Mouse (Mus musculus) liver, adult 2 months (tissue): ENCODE measurements around the gene Smad1. TPM values are rescaled to one million over a fixed set of nuclear protein-coding genes. Genes with fewer than 3 reads are reported as not detected.

Experiments used
- DNase-seq: peaks from one replicate; pipeline ENCODE4 v3.0.0-alpha.2; 2011; ENCODE audit warnings: low read depth, low spot score; ENCODE audit errors: extremely low read depth
- H3K27ac ChIP-seq: fragments of 200-500 bp; replicated peaks from 2 replicates; pipeline ENCODE4 v1.5.1; 2012; ENCODE audit warnings: low read depth, mild to moderate bottlenecking, control low read depth, inconsistent platforms, low read length; ENCODE audit not compliant: insufficient read depth
- H3K27me3 ChIP-seq: fragments of 200-500 bp; 2 replicates; pipeline ENCODE4 v1.6.1; 2012; ENCODE audit warnings: mild to moderate bottlenecking, moderate library complexity, low read length, inconsistent platforms; ENCODE audit not compliant: control insufficient read depth, insufficient read depth
- H3K36me3 ChIP-seq: fragments of 200-500 bp; 2 replicates; pipeline ENCODE4 v1.6.1; 2012; ENCODE audit warnings: low read length, inconsistent platforms; ENCODE audit not compliant: control insufficient read depth, insufficient read depth
- H3K4me1 ChIP-seq: fragments of 200-500 bp; 2 replicates; pipeline ENCODE4 v1.6.1; 2011; ENCODE audit warnings: low read length; ENCODE audit not compliant: control insufficient read depth, insufficient read depth
- H3K4me3 ChIP-seq: fragments of 200-500 bp; 2 replicates; pipeline ENCODE4 v1.5.1; 2011; ENCODE audit warnings: low read depth, mild to moderate bottlenecking, control low read depth, low read length, moderate library complexity; ENCODE audit not compliant: insufficient read depth
- H3K79me2 ChIP-seq: fragments of 200-500 bp; 2 replicates; pipeline ENCODE4 v1.6.1; 2012; ENCODE audit warnings: inconsistent platforms, mild to moderate bottlenecking, low read length, moderate library complexity; ENCODE audit not compliant: control insufficient read depth, insufficient read depth
- H3K9ac ChIP-seq: fragments of 200-500 bp; 2 replicates; pipeline ENCODE4 v1.6.1; 2012; ENCODE audit warnings: low read depth, mild to moderate bottlenecking, control low read depth, inconsistent platforms, low read length
- CTCF ChIP-seq: fragments of 200-500 bp; IDR thresholded peaks from 2 replicates; pipeline ENCODE4 v1.5.1; 2011; ENCODE audit warnings: low read depth, low read length, control low read depth
- POLR2A ChIP-seq: fragments of 200-500 bp; IDR thresholded peaks from 2 replicates; pipeline ENCODE4 v1.6.1; 2011; ENCODE audit warnings: low read length, control low read depth; ENCODE audit not compliant: insufficient read depth; ENCODE audit errors: extremely low read depth
- WGBS: fragments of 180-500 bp; shearing (Covaris S2); methylation state at CpG from one replicate; pipeline ENCODE4 v1.1.7; 2018; 5-methylcytosine and 5-hydroxymethylcytosine counted together
- polyA plus RNA-seq: library from polyadenylated mRNA; depleted of rRNA; stranded (reverse); fragments of >200 nt; gene quantifications from 2 replicates; pipeline ENCODE4 v1.2.3, GENCODE M21; 2012
- total RNA-seq: library from RNA; depleted of rRNA; stranded (reverse); fragments of >200 nt; gene quantifications from 2 replicates; pipeline ENCODE4 v1.2.3, GENCODE M21; 2014

Smad1 gene
- total and polyA plus RNA-seq, 2 experiments, result 10.8 to 25.5 TPM

DNA sequence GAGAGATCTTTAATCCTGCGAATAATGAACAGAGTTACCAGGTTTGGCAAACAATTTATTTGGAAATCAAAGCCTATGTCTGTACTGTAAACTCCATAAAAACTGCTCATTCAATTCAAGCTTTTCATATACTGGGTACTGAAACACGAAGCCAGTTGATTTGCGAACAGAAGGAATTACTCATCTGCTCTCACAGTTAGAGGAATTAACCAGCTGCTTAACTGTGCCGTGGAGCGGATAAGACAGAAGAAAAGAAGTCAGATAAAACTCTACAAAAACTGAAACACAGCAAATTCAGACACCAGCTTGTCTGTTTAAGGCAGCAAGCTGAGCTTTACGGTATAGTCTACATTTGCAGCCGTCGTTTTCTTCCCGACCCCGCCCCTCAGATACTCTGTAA is 60.7 kb downstream of the Smad1 start:
- no peaks in the 10 kb centered on the region for H3K4me1 ChIP-seq
- peaks cover 17% of the 10 kb centered on the region; the same call in 1 of the 2 replicates for H3K36me3 ChIP-seq
- DNase-seq, result no peak
- H3K27me3 ChIP-seq, result no peaks in the 10 kb centered on the region
- 85% methylated on average over 10 of the region's 10 CpGs for WGBS
- H3K4me3 ChIP-seq, result no peak overlapping the region
- H3K79me2 ChIP-seq, result 0 out of 2 replicates have a peak, but pooled peaks cover under 1% of the 10 kb centered on the region
- TF ChIP-seq POLR2A (no peak), CTCF (no peak)
- no peak overlapping the region for H3K9ac ChIP-seq
- H3K27ac ChIP-seq, result no peak overlapping the region

DNA sequence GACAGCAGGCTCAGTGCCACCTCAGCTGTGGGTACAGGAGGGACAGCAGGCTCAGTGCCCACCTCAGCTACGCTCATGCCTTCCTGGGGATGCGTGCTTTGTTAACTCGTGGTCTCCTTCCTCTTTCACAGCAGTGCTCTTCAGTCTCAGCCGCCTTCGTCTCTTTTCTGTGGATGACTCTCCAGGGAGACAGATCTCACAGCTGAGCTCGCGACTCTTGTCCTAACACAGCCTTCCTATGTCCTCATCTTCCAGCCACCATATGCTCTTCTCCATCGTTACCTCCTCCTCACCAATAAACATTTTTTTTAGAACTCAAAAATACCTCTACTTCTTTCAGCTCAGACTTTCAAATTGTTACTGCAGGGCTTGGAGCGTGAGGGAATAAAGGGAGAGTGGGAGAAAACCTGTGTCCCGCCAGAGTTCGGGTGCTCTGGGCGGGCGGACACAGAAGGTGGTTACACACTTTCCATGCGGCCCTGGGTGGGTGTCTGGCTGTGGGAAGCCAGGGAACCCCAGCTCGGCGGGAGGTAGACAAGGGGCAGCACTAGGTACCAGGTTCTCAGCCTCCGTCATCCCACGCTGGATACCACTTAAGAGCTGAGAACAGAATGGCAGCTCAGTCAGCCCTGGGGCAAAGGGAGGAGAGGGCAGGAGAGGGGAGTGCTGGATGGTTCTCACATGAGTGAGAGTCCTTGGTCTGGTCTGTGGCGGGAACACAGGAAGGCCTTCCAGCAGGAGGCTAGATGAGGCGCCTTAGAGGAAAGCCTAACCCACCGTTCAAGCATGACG is 67.0 kb downstream of the Smad1 start:
- 95% methylated on average over 22 of the region's 22 CpGs for WGBS
- no peaks in the 10 kb centered on the region for H3K27me3 ChIP-seq
- H3K9ac ChIP-seq, result no peak overlapping the region
- H3K27ac ChIP-seq, result no peak overlapping the region
- H3K79me2 ChIP-seq, result no peaks in the 10 kb centered on the region
- DNase-seq, result no peak
- H3K4me3 ChIP-seq, result no peak overlapping the region
- TF ChIP-seq POLR2A (no peak), CTCF (no peak)
- H3K4me1 ChIP-seq, result no peaks in the 10 kb centered on the region
- no peaks in the 10 kb centered on the region for H3K36me3 ChIP-seq

DNA sequence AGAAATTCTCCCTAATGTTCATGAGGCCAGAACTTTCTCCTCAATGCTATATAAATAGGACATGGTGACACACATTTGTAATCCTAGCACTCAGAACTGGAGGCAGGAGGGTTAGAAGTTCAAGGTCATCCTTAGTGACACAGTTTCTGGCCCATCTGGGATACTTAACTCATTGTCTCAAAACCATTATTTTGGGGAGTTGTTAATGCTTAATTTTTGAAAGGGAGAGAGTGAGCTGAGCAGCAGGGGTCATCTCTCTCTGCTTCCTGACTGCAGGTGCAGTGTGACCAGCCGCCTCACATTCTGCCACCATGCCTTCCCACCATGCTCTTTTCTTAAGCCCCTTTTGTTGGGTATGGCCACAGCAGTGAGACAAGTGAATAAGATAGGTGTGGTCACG is 67.7 kb downstream of the Smad1 start:
- no peak for TF ChIP-seq CTCF
- TF ChIP-seq POLR2A, result no peak
- H3K79me2 ChIP-seq, result no peaks in the 10 kb centered on the region
- no peak overlapping the region for H3K27ac ChIP-seq
- no peaks in the 10 kb centered on the region for H3K27me3 ChIP-seq
- 97% methylated on average over 2 of the region's 2 CpGs for whole genome bisulfite sequencing
- no peaks in the 10 kb centered on the region for H3K4me1 ChIP-seq
- no peaks in the 10 kb centered on the region for H3K36me3 ChIP-seq
- DNase-seq, result no peak
- H3K9ac ChIP-seq, result no peak overlapping the region
- H3K4me3 ChIP-seq, result no peak overlapping the region

DNA sequence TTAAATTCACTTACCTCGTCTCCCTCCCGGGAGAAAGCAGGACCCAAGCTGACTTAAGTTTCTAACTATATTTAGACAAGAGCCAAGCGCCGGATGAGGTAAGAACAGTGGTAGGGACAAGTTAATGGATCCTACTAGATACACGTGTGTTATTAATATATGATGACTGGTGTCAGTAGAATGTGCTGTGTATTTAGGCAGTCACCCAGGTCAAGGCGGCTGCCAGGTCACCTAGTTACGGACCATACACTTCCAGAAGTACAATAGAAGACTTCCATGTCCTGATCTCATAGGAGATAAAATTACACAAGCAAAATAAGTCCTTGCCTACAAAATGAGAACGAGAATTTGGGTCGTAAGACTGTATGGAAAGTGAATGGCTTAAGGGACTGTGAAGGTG is 68.3 kb downstream of the Smad1 start:
- Histone ChIP-seq H3K9ac (no peak overlapping the region), H3K27ac (no peak overlapping the region), H3K79me2 (no peaks in the 10 kb centered on the region), H3K4me3 (no peak overlapping the region), H3K27me3 (no peaks in the 10 kb centered on the region), H3K4me1 (no peaks in the 10 kb centered on the region), H3K36me3 (no peaks in the 10 kb centered on the region)
- WGBS, result 78% methylated on average over 9 of the region's 9 CpGs
- DNase-seq, result no peak
- TF ChIP-seq POLR2A (no peak), CTCF (no peak)

DNA sequence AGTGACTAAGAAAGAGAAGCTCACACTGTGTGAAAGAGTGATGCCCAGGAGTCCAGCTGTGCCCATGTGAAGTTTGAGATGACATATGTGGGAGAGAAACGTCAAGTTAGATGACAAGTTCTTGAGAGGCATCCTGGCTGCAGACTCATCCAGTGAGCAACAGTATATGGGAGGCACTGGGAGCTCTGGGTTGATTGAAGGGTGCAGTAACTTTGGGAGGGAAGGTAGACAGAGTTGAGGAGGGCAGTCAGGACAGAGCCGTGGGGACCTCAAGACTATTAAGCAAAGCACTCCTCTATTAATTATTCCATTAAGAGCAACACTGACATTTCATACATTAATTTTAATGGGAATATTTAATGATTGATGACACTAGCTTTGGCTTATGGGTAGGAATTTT is 69.6 kb downstream of the Smad1 start:
- Histone ChIP-seq H3K79me2 (no peaks in the 10 kb centered on the region), H3K9ac (no peak overlapping the region), H3K27me3 (no peaks in the 10 kb centered on the region), H3K4me1 (no peaks in the 10 kb centered on the region), H3K27ac (no peak overlapping the region), H3K36me3 (no peaks in the 10 kb centered on the region), H3K4me3 (no peak overlapping the region)
- WGBS, result 80% methylated on average over 2 of the region's 2 CpGs
- no peak for TF ChIP-seq POLR2A
- TF ChIP-seq CTCF, result no peak
- DNase-seq, result no peak

DNA sequence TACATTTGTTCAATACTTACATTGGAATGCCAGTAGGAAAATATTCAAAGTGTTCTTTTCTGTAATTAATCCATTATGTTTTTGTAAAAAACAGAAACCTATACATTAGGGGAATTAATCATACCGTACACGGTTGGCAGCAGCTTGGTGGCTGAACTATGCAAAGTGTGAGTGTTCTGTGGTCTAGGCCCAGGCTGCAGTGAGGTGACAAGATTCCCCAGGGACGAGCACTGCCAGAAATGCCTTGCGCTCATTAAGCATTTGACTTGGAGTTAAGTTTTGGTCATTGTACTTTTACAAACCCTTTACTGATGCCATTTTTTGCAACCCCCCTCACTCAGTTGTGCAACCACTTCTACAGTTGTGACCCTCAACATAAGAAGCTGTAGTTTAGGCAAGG is 70.1 kb downstream of the Smad1 start:
- Histone ChIP-seq H3K36me3 (no peaks in the 10 kb centered on the region), H3K9ac (no peak overlapping the region), H3K27me3 (no peaks in the 10 kb centered on the region), H3K27ac (no peak overlapping the region), H3K4me3 (no peak overlapping the region), H3K4me1 (no peaks in the 10 kb centered on the region; the same call in 1 of the 2 replicates), H3K79me2 (no peaks in the 10 kb centered on the region)
- 90% methylated on average over 4 of the region's 4 CpGs for WGBS
- TF ChIP-seq CTCF, result no peak
- TF ChIP-seq POLR2A, result no peak
- DNase-seq, result no peak
